Mouse (Mus musculus): ENCODE measurements at regions not wholly inside any gene's neighbourhood (a gene's known extent, or its start where the extent isn't known, plus 50 kb on each side); places are given as distances from the start of the nearest gene placed in this dataset.
"Not testable (repeated sequence)": the region's sequence is repeated elsewhere in the genome, so short reads cannot be mapped to it uniquely, and the experiment has no call there.

- no peak for DNase-seq
These were observed 149.9 kb upstream of the Fer start for GRCm38 (mm10) chr17:63712937-63713336.

GRCm38 (mm10) chr17:63715687-63716086 lies 147.2 kb upstream of the Fer start:
- no peak for DNase-seq

- peak in 1 of 2 experiments; percentile 25 for DNase-seq
These were observed 146.7 kb upstream of the Fer start for GRCm38 (mm10) chr17:63716161-63716560.

GRCm38 (mm10) chr17:63717051-63717578 lies 145.7 kb upstream of the Fer start:
- DNase-seq = no peak

- DNase-seq = no peak
These were observed 143.7 kb upstream of the Fer start for GRCm38 (mm10) chr17:63718972-63719715.

GRCm38 (mm10) chr17:63719771-63720170 lies 143.1 kb upstream of the Fer start:
- DNase-seq = no peak

GRCm38 (mm10) chr17:63720883-63721282 lies 142.0 kb upstream of the Fer start:
- no peak for DNase-seq

- DNase-seq = peak in 1 of 2 experiments; percentile 6
These were observed 140.3 kb upstream of the Fer start for GRCm38 (mm10) chr17:63722434-63723004.

GRCm38 (mm10) chr17:63738206-63738605 lies 124.7 kb upstream of the Fer start:
- DNase-seq = no peak

GRCm38 (mm10) chr17:63739710-63740109 lies 123.2 kb upstream of the Fer start:
- no peak for DNase-seq

GRCm38 (mm10) chr17:63749257-63749656 lies 113.6 kb upstream of the Fer start:
- DNase-seq = not testable (repeated sequence)

- DNase-seq = no peak
These were observed 108.5 kb upstream of the Fer start for GRCm38 (mm10) chr17:63754399-63754798.

GRCm38 (mm10) chr17:63757896-63758695 lies 104.8 kb upstream of the Fer start:
- no peak for DNase-seq

- no peak for DNase-seq
These were observed 104.0 kb upstream of the Fer start for GRCm38 (mm10) chr17:63758817-63759404.

- DNase-seq = no peak
These were observed 101.8 kb upstream of the Fer start for GRCm38 (mm10) chr17:63761058-63761457.

- DNase-seq = no peak
These were observed 91.8 kb upstream of the Fer start for GRCm38 (mm10) chr17:63771111-63771510.

- no peak for DNase-seq
These were observed 78.3 kb upstream of the Fer start for GRCm38 (mm10) chr17:63784381-63785116.

- no peak for DNase-seq
These were observed 76.4 kb upstream of the Fer start for GRCm38 (mm10) chr17:63786444-63786843.

GRCm38 (mm10) chr17:63794352-63794751 lies 68.5 kb upstream of the Fer start:
- DNase-seq = no peak

- DNase-seq = no peak
These were observed 64.5 kb upstream of the Fer start for GRCm38 (mm10) chr17:63798381-63798780.

- no peak for DNase-seq
These were observed 63.8 kb upstream of the Fer start for GRCm38 (mm10) chr17:63798961-63799531.

GRCm38 (mm10) chr17:63801411-63801810 lies 61.5 kb upstream of the Fer start:
- DNase-seq = no peak
